Mouse (Mus musculus): ENCODE results near the gene Slc3a2. TPM values are rescaled to one million over a fixed set of nuclear protein-coding genes. Genes with fewer than 3 reads are reported as not detected.

Gene Slc3a2
- total and polyA plus RNA-seq, 2 experiments from 2014 or later, result 116 to 247 TPM

DNA sequence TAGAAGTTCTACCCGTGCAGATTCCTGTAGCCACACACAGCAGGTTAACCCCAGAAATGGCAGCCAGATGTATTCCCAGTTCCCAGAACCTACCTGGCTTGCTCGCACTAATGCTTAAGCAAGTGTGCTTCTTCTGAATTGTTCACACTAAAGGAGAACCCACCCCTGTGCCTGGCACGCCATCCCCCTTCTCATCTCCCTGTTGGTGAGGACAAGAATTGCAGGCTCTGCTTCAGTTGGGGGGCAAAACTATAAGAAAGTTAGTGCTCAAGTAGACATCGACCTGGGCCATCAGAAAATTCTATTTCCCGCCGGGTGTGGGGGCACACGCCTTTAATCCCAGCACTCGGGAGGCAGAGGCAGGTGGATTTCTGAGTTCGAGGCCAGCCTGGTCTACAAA lies 23.5 kb downstream of the Slc3a2 start:
- DNase-seq (no peak), ATAC-seq (no peak)
- Histone ChIP-seq H3K9ac (no peak overlapping the region), H3K27ac (ENCODE audit: low read depth, low read length) (no peak overlapping the region), H3K36me3 (ENCODE audit: insufficient read depth) (no peaks in the 10 kb centered on the region), H3K9me3 (ENCODE audit: low read length) (no peaks in the 10 kb centered on the region), H3K27me3 (ENCODE audit: insufficient read depth, low read length) (no peaks in the 10 kb centered on the region), H3K4me2 (ENCODE audit: low read depth) (no peak overlapping the region), H3K4me3 (ENCODE audit: low read depth, low read length) (no peak overlapping the region), H3K4me1 (ENCODE audit: insufficient read depth) (no peaks in the 10 kb centered on the region)
- no peak for TF ChIP-seq CTCF (IDR thresholded peaks at IDR 0.05; ENCODE audit: low read depth)
- 85% methylated on average over 9 of the region's 9 CpGs for WGBS

DNA sequence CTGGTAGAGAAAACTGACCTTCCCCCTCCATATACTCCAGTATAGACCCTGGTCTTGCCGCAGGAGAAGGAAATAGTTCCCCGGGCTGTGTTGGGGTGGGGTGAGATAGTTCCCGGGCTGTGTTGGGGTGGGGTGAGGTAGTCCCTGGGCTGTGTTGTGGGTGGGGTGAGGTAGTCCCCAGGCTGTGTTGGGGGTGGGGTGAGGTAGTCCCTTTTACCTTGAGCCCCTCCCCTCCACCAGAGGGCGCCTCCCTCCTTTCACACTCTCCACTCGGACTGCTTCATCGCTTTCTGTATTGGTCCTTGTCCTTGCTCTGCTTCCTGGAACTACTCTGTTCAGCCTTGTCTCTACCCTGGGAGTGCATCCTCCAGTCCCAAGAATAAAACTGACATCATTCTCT lies 27.8 kb downstream of the Slc3a2 start:
- no peak overlapping the region for H3K27ac ChIP-seq (ENCODE audit: low read depth, low read length)
- no peak overlapping the region for H3K9ac ChIP-seq
- no peaks in the 10 kb centered on the region for H3K27me3 ChIP-seq (ENCODE audit: insufficient read depth, low read length)
- TF ChIP-seq CTCF (IDR thresholded peaks at IDR 0.05; ENCODE audit: low read depth), result no peak; the same call in 1 of the 2 replicates
- ATAC-seq (no peak), DNase-seq (no peak)
- peaks cover 4% of the 10 kb centered on the region; the same call in 1 of the 2 replicates for H3K4me1 ChIP-seq (ENCODE audit: insufficient read depth)
- no peaks in the 10 kb centered on the region for H3K9me3 ChIP-seq (ENCODE audit: low read length)
- H3K4me3 ChIP-seq (ENCODE audit: low read depth, low read length), result no peak overlapping the region
- WGBS, result 71% methylated on average over 5 of the region's 6 CpGs
- H3K36me3 ChIP-seq (ENCODE audit: insufficient read depth), result no peaks in the 10 kb centered on the region
- no peak overlapping the region for H3K4me2 ChIP-seq (ENCODE audit: low read depth)

DNA sequence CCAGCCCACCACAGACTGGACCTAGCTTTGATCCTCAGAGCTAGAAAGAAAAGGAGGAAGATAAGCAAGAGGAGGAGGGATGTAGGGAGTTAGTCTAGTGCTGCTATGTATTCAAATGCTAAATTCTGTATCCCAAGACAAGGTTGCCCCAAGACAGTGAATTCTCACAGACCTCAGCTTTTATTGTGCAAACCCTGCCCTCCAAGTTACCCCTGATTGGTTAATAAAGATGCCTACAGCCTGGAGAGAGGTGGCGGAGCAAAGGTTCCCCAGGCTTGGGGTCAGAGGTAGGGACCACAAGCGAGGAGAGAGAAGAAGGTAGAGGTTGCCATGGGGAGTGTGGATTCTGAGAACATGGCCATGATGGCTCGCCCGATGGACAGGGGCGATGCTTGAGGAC lies 30.4 kb downstream of the Slc3a2 start:
- DNase-seq (no peak), ATAC-seq (no peak)
- Histone ChIP-seq H3K4me3 (ENCODE audit: low read depth, low read length) (no peak overlapping the region), H3K9ac (no peak overlapping the region), H3K4me2 (ENCODE audit: low read depth) (no peak overlapping the region), H3K27ac (ENCODE audit: low read depth, low read length) (peak overlapping the region; percentile 51), H3K36me3 (ENCODE audit: insufficient read depth) (no peaks in the 10 kb centered on the region), H3K4me1 (ENCODE audit: insufficient read depth) (peaks cover 4% of the 10 kb centered on the region; the same call in 1 of the 2 replicates), H3K27me3 (ENCODE audit: insufficient read depth, low read length) (no peaks in the 10 kb centered on the region), H3K9me3 (ENCODE audit: low read length) (no peaks in the 10 kb centered on the region)
- WGBS, result 64% methylated on average over 5 of the region's 5 CpGs
- no peak for TF ChIP-seq CTCF (IDR thresholded peaks at IDR 0.05; ENCODE audit: low read depth)

DNA sequence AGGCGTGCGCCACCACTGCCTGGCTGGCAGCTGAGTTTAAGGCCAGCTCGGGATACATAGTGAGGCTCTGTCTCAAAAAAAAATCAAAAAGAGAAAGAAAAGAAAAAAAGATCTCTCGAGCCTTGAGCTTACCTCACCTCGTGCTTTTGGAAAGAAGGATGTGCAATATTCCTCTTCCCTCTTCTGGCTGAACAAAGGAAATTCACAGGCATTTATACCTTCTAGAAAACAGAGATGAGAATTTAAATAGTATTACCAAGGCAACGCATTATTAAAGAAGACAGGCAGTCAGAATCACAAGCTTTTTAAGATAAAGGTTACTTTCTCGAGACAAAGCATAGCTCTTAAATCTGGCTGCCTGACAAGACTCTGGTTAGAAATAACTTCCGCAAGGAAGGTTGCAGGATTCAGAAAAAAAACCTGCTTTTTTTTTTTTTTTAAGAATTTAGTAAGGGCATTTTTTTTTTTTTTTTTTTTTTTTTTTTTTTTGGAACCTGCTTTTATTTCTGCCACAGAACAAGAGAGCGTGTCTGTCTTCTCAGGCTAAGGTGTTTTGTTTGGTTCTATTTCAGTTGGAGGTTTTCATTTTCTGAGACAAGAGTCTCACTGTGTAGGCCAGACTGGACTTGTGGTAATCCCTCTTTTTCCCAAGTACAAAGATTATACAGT lies 31.2 kb downstream of the Slc3a2 start:
- Histone ChIP-seq H3K4me1 (ENCODE audit: insufficient read depth) (peaks cover 4% of the 10 kb centered on the region; the same call in 1 of the 2 replicates), H3K27me3 (ENCODE audit: insufficient read depth, low read length) (no peaks in the 10 kb centered on the region), H3K27ac (ENCODE audit: low read depth, low read length) (peak overlapping the region; percentile 82), H3K4me2 (ENCODE audit: low read depth) (no peak overlapping the region), H3K9me3 (ENCODE audit: low read length) (no peaks in the 10 kb centered on the region), H3K9ac (no peak overlapping the region), H3K36me3 (ENCODE audit: insufficient read depth) (no peaks in the 10 kb centered on the region), H3K4me3 (ENCODE audit: low read depth, low read length) (no peak overlapping the region)
- DNase-seq (peak; percentile 56), ATAC-seq (peak; percentile 90)
- peak; percentile 25; the same call in 1 of the 2 replicates for TF ChIP-seq CTCF (IDR thresholded peaks at IDR 0.05; ENCODE audit: low read depth)
- 24% methylated on average over 9 of the region's 9 CpGs for WGBS

DNA sequence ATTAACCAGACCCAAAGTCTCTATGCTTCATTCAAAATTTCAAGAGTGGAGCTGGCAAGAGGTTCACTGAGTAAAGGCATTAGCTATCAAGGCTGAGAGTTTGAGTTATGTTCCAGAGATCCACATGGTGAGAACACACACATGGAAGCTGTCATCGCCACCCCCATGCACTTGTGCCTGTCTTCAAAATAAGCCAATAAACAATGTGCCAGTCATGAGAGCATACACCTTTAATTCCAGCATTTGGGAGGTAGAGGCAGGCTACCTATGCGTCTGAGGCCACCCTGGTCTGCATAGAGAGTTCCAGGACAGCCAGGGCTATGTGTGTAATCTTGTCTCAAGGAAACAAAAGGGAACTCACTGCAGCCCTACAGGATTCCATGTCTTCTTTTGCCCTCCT lies 39.5 kb downstream of the Slc3a2 start:
- TF ChIP-seq CTCF (IDR thresholded peaks at IDR 0.05; ENCODE audit: low read depth), result no peak
- Histone ChIP-seq H3K27me3 (ENCODE audit: insufficient read depth, low read length) (no peaks in the 10 kb centered on the region), H3K9me3 (ENCODE audit: low read length) (no peaks in the 10 kb centered on the region), H3K27ac (ENCODE audit: low read depth, low read length) (no peak overlapping the region), H3K4me3 (ENCODE audit: low read depth, low read length) (no peak overlapping the region), H3K36me3 (ENCODE audit: insufficient read depth) (peaks cover 8% of the 10 kb centered on the region; the same call in 1 of the 2 replicates), H3K4me1 (ENCODE audit: insufficient read depth) (no peaks in the 10 kb centered on the region), H3K9ac (no peak overlapping the region), H3K4me2 (ENCODE audit: low read depth) (no peak overlapping the region)
- 80% methylated on average over 2 of the region's 2 CpGs for WGBS
- ATAC-seq (no peak), DNase-seq (no peak)

DNA sequence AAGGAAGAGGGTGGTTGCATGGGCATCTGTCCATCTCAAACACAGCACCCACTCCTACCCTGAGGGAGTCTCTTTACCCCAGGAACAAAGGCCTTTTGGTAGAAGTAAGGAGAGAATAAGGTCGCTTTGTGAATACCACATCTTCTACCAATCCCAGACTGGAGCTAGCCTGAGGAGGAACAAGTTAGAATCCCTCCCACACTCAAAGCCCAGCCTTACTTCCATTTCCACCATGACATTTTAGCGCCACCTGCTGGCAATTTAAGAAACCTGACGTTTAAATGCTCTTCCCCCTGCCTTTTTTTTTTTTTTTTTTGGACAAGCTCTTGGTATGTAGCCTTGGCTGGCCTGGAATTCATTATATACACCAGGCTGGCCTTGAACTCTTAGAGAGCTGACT lies 40.2 kb downstream of the Slc3a2 start:
- WGBS, result 0% methylated on average over 3 of the region's 3 CpGs
- no peak overlapping the region for H3K27ac ChIP-seq (ENCODE audit: low read depth, low read length)
- H3K27me3 ChIP-seq (ENCODE audit: insufficient read depth, low read length), result no peaks in the 10 kb centered on the region
- H3K36me3 ChIP-seq (ENCODE audit: insufficient read depth), result peaks cover 8% of the 10 kb centered on the region; the same call in 1 of the 2 replicates
- H3K4me2 ChIP-seq (ENCODE audit: low read depth), result no peak overlapping the region
- peak; percentile 87 for TF ChIP-seq CTCF (IDR thresholded peaks at IDR 0.05; ENCODE audit: low read depth)
- H3K9ac ChIP-seq, result no peak overlapping the region
- no peaks in the 10 kb centered on the region for H3K9me3 ChIP-seq (ENCODE audit: low read length)
- no peak overlapping the region for H3K4me3 ChIP-seq (ENCODE audit: low read depth, low read length)
- peak; percentile 89 for ATAC-seq
- peak; percentile 93 for DNase-seq
- H3K4me1 ChIP-seq (ENCODE audit: insufficient read depth), result no peaks in the 10 kb centered on the region

DNA sequence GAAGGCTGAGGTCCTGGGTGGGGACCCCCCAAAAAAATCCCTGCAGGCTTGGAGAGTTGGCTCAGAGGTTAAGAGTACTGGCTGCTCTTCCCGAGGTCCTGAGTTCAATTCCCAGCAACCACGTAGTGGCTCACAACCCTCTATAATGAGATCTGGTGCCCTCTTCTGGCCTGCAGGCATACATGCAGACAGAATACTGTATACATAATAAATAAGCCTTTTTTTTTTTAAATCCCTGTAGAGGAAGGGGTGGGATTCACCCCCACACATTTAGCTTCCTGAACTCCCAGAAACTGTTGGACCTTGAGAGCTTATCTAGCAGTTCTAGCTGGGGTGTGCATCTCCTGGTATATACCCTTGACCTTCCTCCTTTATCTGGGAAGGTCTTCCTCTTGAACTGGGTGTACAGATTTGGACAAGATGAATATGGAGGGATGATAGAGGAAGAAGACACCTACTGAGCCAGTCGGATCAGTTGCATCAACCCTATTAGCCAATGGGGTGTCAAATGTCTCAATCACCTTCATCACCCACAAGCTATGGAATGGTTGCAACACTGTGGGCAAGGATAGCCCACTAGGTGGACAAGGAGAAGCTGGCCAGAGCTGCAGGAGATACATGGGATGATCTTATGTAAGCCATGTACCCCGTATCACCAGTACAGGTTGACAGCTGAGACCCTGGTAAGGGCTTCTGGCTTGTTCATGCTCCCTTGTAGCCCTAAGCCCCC lies 41.4 kb downstream of the Slc3a2 start:
- H3K27me3 ChIP-seq (ENCODE audit: insufficient read depth, low read length), result no peaks in the 10 kb centered on the region
- H3K36me3 ChIP-seq (ENCODE audit: insufficient read depth), result peaks cover 8% of the 10 kb centered on the region; the same call in 1 of the 2 replicates
- no peak overlapping the region for H3K4me2 ChIP-seq (ENCODE audit: low read depth)
- DNase-seq (no peak), ATAC-seq (no peak)
- 93% methylated on average over 4 of the region's 4 CpGs for WGBS
- peak; percentile 46 for TF ChIP-seq CTCF (IDR thresholded peaks at IDR 0.05; ENCODE audit: low read depth)
- no peak overlapping the region for H3K4me3 ChIP-seq (ENCODE audit: low read depth, low read length)
- H3K9ac ChIP-seq, result no peak overlapping the region
- no peaks in the 10 kb centered on the region for H3K4me1 ChIP-seq (ENCODE audit: insufficient read depth)
- no peak overlapping the region for H3K27ac ChIP-seq (ENCODE audit: low read depth, low read length)
- H3K9me3 ChIP-seq (ENCODE audit: low read length), result no peaks in the 10 kb centered on the region

All from forebrain, postnatal 0 days (tissue).